Mouse (Mus musculus): ENCODE results near the gene Gm45808. TPM values are rescaled to one million over a fixed set of nuclear protein-coding genes. Genes with fewer than 3 reads are reported as not detected.
"Not testable (repeated sequence)": the region's sequence is repeated elsewhere in the genome, so short reads cannot be mapped to it uniquely, and the experiment has no call there.

The Gm45808 gene
- not detected in 2 replicates for polyA plus RNA-seq (2015; fragmentation: Nextera tagmentation; extraction: Ambion mirVana)

DNA sequence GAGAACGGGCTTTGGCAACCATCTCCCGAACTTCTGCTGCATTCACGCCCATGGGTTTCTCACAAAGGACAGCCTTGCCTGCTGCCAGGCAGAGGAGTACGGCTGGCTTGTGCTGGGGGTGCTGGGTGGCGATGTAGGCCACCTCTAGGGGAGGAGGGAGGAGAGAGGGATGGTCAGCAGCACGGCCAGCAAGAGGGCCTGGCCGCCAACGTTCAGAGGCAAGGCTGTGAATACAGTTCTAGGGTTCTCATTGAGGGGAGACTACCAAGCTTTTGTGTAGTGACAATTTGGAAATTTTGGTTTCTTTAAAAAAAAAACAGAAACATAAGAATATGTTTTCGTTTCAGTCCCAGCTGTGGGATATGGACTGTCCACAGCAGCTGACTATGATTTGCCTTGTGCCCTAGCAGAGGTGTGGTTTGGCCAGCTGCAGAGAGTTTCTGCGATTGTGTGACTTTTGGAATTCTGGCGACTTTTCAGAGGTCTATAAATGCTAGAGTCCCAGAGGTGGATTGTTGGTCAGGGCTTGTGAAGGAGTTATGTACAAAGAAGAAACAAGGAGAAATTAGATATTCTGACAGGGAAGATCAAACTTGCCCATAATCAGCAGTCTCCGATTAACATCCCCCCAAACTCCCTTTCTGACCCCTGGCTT is at the start of gene Gm45808:
Gene Gm45808, minus strand, starts transcription at position 51 of the 655 bp plus-strand sequence.
- Histone ChIP-seq H3K9me3 (replicated peaks; ENCODE audit: control insufficient read depth, low read length) (no peaks in the 10 kb centered on the region), H3K9ac (ENCODE audit: low read length) (no peak within 1 kb of the TSS), H3K27me3 (ENCODE audit: control insufficient read depth, insufficient read depth, low read length) (no peaks in the 10 kb centered on the region), H3K36me3 (ENCODE audit: control insufficient read depth, insufficient read depth, low read length) (no peaks in the 10 kb centered on the region), H3K4me2 (ENCODE audit: low read depth, low read length) (no peak within 1 kb of the TSS), H3K27ac (ENCODE audit: low read length) (no peak within 1 kb of the TSS), H3K4me3 (replicated peaks; ENCODE audit: low read length) (no peak within 1 kb of the TSS), H3K4me1 (ENCODE audit: control insufficient read depth, insufficient read depth, low read length) (peaks cover 11% of the 10 kb centered on the region)
- WGBS = 76% methylated on average over 12 of the region's 12 CpGs
- no peak for ATAC-seq (ENCODE audit: insufficient read depth, low FRiP score)

DNA sequence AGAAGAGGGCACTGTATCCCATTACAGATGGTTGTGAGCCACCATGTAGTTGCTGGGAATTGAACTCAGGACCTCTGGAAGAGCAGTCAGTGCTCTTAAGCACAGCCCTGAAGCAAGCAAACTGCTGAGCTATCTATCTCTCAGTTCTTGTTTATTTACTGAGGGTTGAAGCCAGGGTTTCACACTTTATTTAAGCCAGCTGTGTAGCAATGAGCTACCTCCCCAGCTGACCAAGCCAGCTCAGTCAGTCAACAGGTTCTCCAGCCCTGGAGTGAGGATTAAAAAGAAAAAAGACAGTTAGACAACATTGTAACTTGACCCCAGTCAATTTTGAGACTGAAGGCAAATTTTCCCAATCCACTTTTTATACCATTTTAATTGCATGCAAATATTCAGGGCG is 49.1 kb upstream of the Gm45808 start:
- peaks cover 5% of the 10 kb centered on the region; the same call in 1 of the 2 replicates for H3K4me1 ChIP-seq (ENCODE audit: control insufficient read depth, insufficient read depth, low read length)
- no peaks in the 10 kb centered on the region for H3K27me3 ChIP-seq (ENCODE audit: control insufficient read depth, insufficient read depth, low read length)
- WGBS = 62% methylated on average over 1 of the region's 1 CpGs
- no peaks in the 10 kb centered on the region for H3K9me3 ChIP-seq (replicated peaks; ENCODE audit: control insufficient read depth, low read length)
- no peak overlapping the region for H3K4me3 ChIP-seq (replicated peaks; ENCODE audit: low read length)
- ATAC-seq (ENCODE audit: insufficient read depth, low FRiP score) = no peak
- H3K27ac ChIP-seq (ENCODE audit: low read length) = no peak overlapping the region
- no peak overlapping the region for H3K9ac ChIP-seq (ENCODE audit: low read length)
- no peak overlapping the region for H3K4me2 ChIP-seq (ENCODE audit: low read depth, low read length)
- no peaks in the 10 kb centered on the region for H3K36me3 ChIP-seq (ENCODE audit: control insufficient read depth, insufficient read depth, low read length)

DNA sequence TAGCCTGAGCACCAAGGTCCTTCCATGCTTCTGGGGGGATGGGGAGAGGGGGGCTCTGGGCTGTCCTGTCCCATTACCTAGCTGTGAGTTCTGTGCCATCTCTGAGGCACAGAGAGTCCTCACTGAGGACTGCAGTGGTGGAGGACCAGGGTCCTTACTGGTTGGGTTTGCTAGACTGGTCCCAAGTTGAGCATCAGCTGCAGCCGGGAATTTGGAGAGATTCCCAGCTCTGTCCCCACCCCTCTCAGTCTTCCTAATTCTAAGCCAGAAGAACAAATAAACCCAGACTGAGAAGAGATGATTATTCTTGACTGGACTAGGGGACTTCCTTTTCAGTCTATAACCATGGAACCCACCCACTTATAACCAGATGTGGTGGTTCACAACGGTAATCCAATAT is 44.0 kb upstream of the Gm45808 start:
- 36% methylated on average over 2 of the region's 2 CpGs for WGBS
- peak overlapping the region; percentile 43 for H3K27ac ChIP-seq (ENCODE audit: low read length)
- no peak for ATAC-seq (ENCODE audit: insufficient read depth, low FRiP score)
- no peak overlapping the region; the same call in 1 of the 2 replicates for H3K9ac ChIP-seq (ENCODE audit: low read length)
- H3K4me2 ChIP-seq (ENCODE audit: low read depth, low read length) = peak overlapping the region; percentile 31
- H3K4me1 ChIP-seq (ENCODE audit: control insufficient read depth, insufficient read depth, low read length) = peaks cover 13% of the 10 kb centered on the region
- no peak overlapping the region for H3K4me3 ChIP-seq (replicated peaks; ENCODE audit: low read length)
- H3K36me3 ChIP-seq (ENCODE audit: control insufficient read depth, insufficient read depth, low read length) = no peaks in the 10 kb centered on the region
- no peaks in the 10 kb centered on the region for H3K27me3 ChIP-seq (ENCODE audit: control insufficient read depth, insufficient read depth, low read length)
- H3K9me3 ChIP-seq (replicated peaks; ENCODE audit: control insufficient read depth, low read length) = no peaks in the 10 kb centered on the region

DNA sequence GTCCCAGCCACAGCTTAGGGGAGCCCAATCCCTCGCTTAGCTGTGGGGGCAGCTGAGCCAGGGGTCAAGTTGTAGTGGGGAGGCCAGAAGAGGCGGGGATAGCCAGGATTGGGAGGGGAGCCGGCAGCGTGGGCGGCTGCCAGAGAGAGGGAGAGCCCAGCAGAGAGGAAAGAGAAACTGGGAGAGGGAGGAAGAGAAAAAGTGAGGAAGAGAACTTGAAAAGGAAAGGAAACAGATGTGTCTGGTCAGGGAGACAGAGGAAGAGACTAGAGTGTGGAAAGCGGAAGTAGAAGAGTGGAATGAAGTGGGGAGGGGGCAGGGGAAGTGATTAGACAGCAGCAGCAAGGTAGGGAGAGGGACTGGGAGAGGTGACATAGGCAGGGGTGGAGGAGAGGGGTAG is 42.9 kb upstream of the Gm45808 start:
- no peaks in the 10 kb centered on the region for H3K9me3 ChIP-seq (replicated peaks; ENCODE audit: control insufficient read depth, low read length)
- peak overlapping the region; percentile 31; the same call in 1 of the 2 replicates for H3K9ac ChIP-seq (ENCODE audit: low read length)
- no peak overlapping the region for H3K4me2 ChIP-seq (ENCODE audit: low read depth, low read length)
- no peaks in the 10 kb centered on the region for H3K27me3 ChIP-seq (ENCODE audit: control insufficient read depth, insufficient read depth, low read length)
- H3K4me1 ChIP-seq (ENCODE audit: control insufficient read depth, insufficient read depth, low read length) = peaks cover 24% of the 10 kb centered on the region
- no peak overlapping the region for H3K4me3 ChIP-seq (replicated peaks; ENCODE audit: low read length)
- ATAC-seq (ENCODE audit: insufficient read depth, low FRiP score) = no peak
- 11% methylated on average over 6 of the region's 6 CpGs for WGBS
- H3K27ac ChIP-seq (ENCODE audit: low read length) = peak overlapping the region; percentile 36; the same call in 1 of the 2 replicates
- H3K36me3 ChIP-seq (ENCODE audit: control insufficient read depth, insufficient read depth, low read length) = no peaks in the 10 kb centered on the region

DNA sequence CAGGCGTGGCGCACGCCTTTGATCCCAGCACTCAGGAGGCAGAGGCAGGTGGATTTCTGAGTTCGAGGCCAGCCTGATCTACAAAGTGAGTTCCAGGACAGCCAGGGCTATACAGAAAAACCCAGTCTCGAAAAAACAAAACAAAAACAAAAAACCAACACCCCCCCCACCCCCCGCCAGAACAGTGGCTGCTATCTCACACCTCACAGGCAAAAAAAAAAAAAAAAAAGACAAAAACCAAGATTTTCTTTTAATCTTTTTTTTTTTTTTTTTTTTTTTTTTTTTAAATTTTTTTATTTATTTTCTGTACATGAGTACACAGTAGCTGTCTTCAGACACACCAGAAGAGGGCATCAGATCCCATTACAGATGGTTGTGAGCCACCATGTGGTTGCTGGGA is 40.6 kb upstream of the Gm45808 start:
- H3K9ac ChIP-seq (ENCODE audit: low read length); H3K4me2 ChIP-seq (ENCODE audit: low read depth, low read length); H3K27me3 ChIP-seq (ENCODE audit: control insufficient read depth, insufficient read depth, low read length); H3K4me3 ChIP-seq (replicated peaks; ENCODE audit: low read length); ATAC-seq (ENCODE audit: insufficient read depth, low FRiP score); H3K9me3 ChIP-seq (replicated peaks; ENCODE audit: control insufficient read depth, low read length): not testable (repeated sequence)
- Histone ChIP-seq H3K36me3 (ENCODE audit: control insufficient read depth, insufficient read depth, low read length) (0 out of 2 replicates have a peak, but pooled peaks cover 11% of the 10 kb centered on the region), H3K4me1 (ENCODE audit: control insufficient read depth, insufficient read depth, low read length) (peaks cover 42% of the 10 kb centered on the region), H3K27ac (ENCODE audit: low read length) (0 out of 2 replicates have a peak overlapping the region, but pooled peaks have one; percentile 94)
- 88% methylated on average over 6 of the region's 6 CpGs for WGBS

DNA sequence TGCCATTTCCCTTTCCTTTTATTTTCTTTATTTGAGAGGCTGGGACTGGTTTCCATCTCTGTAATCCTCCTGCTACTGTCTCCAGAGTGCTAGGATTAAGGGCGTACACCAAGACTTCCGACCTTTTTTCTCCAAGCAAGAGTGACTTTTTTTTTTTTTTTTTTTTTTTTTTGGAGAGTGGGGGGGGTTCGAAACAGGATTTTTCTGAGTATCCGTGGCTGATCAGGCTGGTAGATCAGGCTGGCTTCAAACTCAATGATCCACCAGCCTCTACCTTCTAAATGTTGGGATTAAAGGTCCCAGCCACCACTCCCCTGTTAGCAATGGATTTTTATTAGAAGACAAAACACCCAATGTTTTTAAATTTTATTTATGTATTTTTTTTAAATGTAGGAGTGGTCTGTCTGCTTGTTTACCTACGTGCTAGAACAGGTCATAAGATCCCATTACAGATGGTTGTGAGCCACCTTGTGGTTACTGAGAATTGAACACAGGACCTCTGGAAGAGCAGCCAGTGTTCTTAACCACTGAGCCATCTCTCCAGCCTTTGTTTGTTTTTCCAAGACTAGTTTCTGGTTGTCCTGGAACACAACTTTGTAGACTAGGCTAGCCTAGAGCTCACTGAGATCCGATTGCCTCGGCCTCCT is 40.0 kb upstream of the Gm45808 start:
- peak overlapping the region; percentile 85 for H3K4me3 ChIP-seq (replicated peaks; ENCODE audit: low read length)
- H3K27me3 ChIP-seq (ENCODE audit: control insufficient read depth, insufficient read depth, low read length) = no peaks in the 10 kb centered on the region
- H3K4me2 ChIP-seq (ENCODE audit: low read depth, low read length) = peak overlapping the region; percentile 95
- H3K9ac ChIP-seq (ENCODE audit: low read length) = peak overlapping the region; percentile 95
- WGBS = 24% methylated on average over 7 of the region's 7 CpGs
- H3K36me3 ChIP-seq (ENCODE audit: control insufficient read depth, insufficient read depth, low read length) = 0 out of 2 replicates have a peak, but pooled peaks cover 11% of the 10 kb centered on the region
- no peaks in the 10 kb centered on the region for H3K9me3 ChIP-seq (replicated peaks; ENCODE audit: control insufficient read depth, low read length)
- peak overlapping the region; percentile 94 for H3K27ac ChIP-seq (ENCODE audit: low read length)
- H3K4me1 ChIP-seq (ENCODE audit: control insufficient read depth, insufficient read depth, low read length) = peaks cover 42% of the 10 kb centered on the region
- ATAC-seq (ENCODE audit: insufficient read depth, low FRiP score) = no peak

DNA sequence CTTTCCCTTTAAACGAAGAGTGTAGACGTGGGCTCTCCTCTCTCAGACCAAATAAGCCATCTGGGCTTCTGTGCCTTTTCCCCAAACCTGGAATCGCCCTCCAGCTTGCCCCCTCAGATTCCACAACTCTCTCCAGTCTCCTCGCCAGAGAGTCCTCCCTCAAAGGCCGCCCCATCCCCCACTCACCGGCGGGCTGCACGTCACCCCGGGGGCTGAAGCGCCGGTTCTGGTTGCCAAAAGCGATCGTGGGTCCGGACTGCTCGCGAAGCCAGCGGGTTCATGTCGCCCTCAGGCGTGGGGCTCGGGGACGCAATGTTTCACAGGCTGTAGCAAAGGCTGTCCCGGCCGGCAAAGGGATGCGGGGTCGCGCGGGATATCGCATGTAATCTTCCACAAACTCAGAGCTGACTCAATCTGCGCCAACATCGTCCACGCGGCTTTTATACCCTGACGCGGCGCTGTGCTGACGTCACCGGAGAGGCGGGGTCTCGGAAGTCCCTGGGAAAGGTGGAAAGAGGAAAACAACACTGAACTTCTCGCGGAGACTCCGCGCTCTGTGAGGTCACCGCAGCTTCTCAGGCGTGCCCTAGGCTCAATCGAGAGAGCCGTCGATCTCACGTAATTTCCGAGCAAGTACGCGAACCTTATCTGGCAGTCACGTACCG is 39.3 kb upstream of the Gm45808 start, which contains the start of the genes Ppp1r15a and Plekha4:
Gene Ppp1r15a, minus strand, starts transcription at position 460 of the 665 bp plus-strand sequence.
Gene Plekha4, plus strand, starts transcription at position 522 of the 665 bp plus-strand sequence.
- H3K9ac ChIP-seq (ENCODE audit: low read length) = peak within 1 kb of the TSS; percentile 95
- peak; percentile 89 for ATAC-seq (ENCODE audit: insufficient read depth, low FRiP score)
- H3K9me3 ChIP-seq (replicated peaks; ENCODE audit: control insufficient read depth, low read length) = no peaks in the 10 kb centered on the region
- no peaks in the 10 kb centered on the region for H3K27me3 ChIP-seq (ENCODE audit: control insufficient read depth, insufficient read depth, low read length)
- H3K27ac ChIP-seq (ENCODE audit: low read length) = peak within 1 kb of the TSS; percentile 94
- peak within 1 kb of the TSS; percentile 85 for H3K4me3 ChIP-seq (replicated peaks; ENCODE audit: low read length)
- WGBS = under 1% methylated on average over 54 of the region's 54 CpGs
- peaks cover 46% of the 10 kb centered on the region for H3K4me1 ChIP-seq (ENCODE audit: control insufficient read depth, insufficient read depth, low read length)
- peak within 1 kb of the TSS; percentile 95 for H3K4me2 ChIP-seq (ENCODE audit: low read depth, low read length)
- H3K36me3 ChIP-seq (ENCODE audit: control insufficient read depth, insufficient read depth, low read length) = 0 out of 2 replicates have a peak, but pooled peaks cover 11% of the 10 kb centered on the region

DNA sequence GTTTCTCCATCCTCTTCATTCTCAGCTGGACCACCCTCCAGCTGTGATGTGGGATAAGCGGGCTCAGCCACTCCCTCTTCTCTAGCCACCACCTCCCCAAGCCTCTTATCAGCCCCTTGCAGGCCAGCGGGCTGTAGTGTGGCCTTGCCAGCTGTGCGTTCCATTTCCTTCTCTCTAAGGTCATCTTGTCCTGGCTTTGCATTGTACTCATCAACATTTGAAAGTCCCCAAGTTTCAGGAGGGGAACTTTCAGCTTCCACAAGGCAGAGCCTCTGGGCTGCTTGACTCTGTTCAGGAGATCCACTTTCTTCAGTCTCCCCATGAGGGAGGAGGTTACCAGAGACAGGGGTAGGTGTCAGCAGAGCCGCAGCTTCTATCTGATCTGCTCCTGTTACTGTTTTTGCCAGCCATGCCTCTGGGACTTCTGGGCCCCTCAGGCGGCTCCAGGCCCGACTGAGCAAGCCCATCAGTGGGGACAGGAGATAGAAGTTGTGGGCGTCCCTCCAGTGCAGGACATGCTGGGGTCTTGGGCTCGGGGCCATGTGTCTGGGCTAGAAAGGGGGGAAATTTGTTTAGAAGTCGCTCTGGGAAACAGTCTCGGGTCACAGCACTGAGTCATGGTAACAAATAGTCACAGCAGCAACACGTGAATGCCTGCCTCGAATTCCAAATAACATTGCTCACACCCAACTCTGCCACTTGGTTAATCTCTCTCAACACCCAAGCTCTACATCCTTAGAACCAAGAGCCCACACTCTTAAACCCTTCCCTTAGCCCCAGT is 38.4 kb upstream of the Gm45808 start:
- H3K9ac ChIP-seq (ENCODE audit: low read length) = peak overlapping the region; percentile 95
- 0 out of 2 replicates have a peak, but pooled peaks cover 11% of the 10 kb centered on the region for H3K36me3 ChIP-seq (ENCODE audit: control insufficient read depth, insufficient read depth, low read length)
- H3K4me3 ChIP-seq (replicated peaks; ENCODE audit: low read length) = peak overlapping the region; percentile 85
- no peaks in the 10 kb centered on the region for H3K27me3 ChIP-seq (ENCODE audit: control insufficient read depth, insufficient read depth, low read length)
- no peak for ATAC-seq (ENCODE audit: insufficient read depth, low FRiP score)
- H3K27ac ChIP-seq (ENCODE audit: low read length) = peak overlapping the region; percentile 94
- peaks cover 40% of the 10 kb centered on the region for H3K4me1 ChIP-seq (ENCODE audit: control insufficient read depth, insufficient read depth, low read length)
- no peaks in the 10 kb centered on the region for H3K9me3 ChIP-seq (replicated peaks; ENCODE audit: control insufficient read depth, low read length)
- H3K4me2 ChIP-seq (ENCODE audit: low read depth, low read length) = peak overlapping the region; percentile 95
- 15% methylated on average over 12 of the region's 12 CpGs for WGBS

All from stomach, embryonic 16.5 days (tissue).